11 mouse cellular contexts compared by ENCODE assay signal in the genomic region with DNA sequence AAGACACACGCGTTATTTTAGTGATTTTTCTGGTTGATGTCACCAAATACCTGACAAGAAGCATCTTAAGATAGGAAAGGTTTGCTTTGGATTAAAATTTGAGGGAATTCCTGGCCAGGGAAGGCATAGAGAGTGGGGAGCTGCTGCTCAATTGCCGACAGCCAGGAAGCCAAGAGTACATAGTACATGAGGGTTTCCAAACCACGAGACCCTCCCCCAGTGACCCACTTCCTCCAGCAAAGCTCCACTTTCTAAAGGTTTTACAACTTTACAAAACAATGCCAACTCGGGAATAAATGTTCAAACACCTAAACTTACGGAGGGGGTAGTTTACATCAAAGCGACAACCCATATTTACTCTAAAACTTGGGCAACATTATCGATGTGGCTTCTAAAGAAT. TPM values are rescaled to one million over a fixed set of nuclear protein-coding genes. Genes with fewer than 3 reads are reported as not detected.
DNase-seq lines count a peak whose midpoint lies in the region; ATAC-seq lines count a peak whose summit lies in the region.
"Had no signal": no experiment of that assay in that cellular context is flagged by ENCODE, and none has a peak within 500 bp of the region (broad histone marks: within the 10 kb centered on the region; RNA-seq: fewer than 3 reads in every experiment).

No protein-coding gene starts in this region.

- no peaks in the 10 kb centered on the region for H3K36me3 ChIP-seq in kidney, embryonic 15.5 days
- H3K36me3 ChIP-seq in midbrain, embryonic 15.5 days (replicated peaks): no peaks in the 10 kb centered on the region
- H3K36me3 ChIP-seq in midbrain, embryonic 13.5 days: no peaks in the 10 kb centered on the region
- H3K36me3 ChIP-seq in forebrain, embryonic 16.5 days (ENCODE audit: control insufficient read depth, insufficient read depth): no peaks in the 10 kb centered on the region
- H3K36me3 ChIP-seq in neural tube, embryonic 15.5 days: no peaks in the 10 kb centered on the region
- H3K36me3 ChIP-seq: limb, embryonic 13.5 days had no signal

- H3K4me1 ChIP-seq in kidney, embryonic 15.5 days: peaks cover 45% of the 10 kb centered on the region
- peaks cover 35% of the 10 kb centered on the region for H3K4me1 ChIP-seq in midbrain, embryonic 15.5 days
- H3K4me1 ChIP-seq in midbrain, embryonic 13.5 days (replicated peaks): peaks cover 52% of the 10 kb centered on the region
- H3K4me1 ChIP-seq in forebrain, embryonic 16.5 days (replicated peaks; ENCODE audit: control insufficient read depth, insufficient read depth, low read length): peaks cover 47% of the 10 kb centered on the region
- H3K4me1 ChIP-seq in neural tube, embryonic 15.5 days: peaks cover 44% of the 10 kb centered on the region

- DNase-seq in kidney, postnatal 36 days: no peak
- no peak for DNase-seq in testis, postnatal 10 days (ENCODE audit: low spot score)
- no peak for DNase-seq in urinary bladder, postnatal 36 days (ENCODE audit: low spot score in 2 of 2)
- DNase-seq: adrenal gland, postnatal 10 days; embryo, embryonic 11 days had no signal

- H3K9me3 ChIP-seq in kidney, embryonic 15.5 days (replicated peaks): no peaks in the 10 kb centered on the region
- no peaks in the 10 kb centered on the region for H3K9me3 ChIP-seq in midbrain, embryonic 15.5 days
- H3K9me3 ChIP-seq in midbrain, embryonic 13.5 days: no peaks in the 10 kb centered on the region
- H3K9me3 ChIP-seq in forebrain, embryonic 16.5 days (ENCODE audit: control insufficient read depth, low read length): no peaks in the 10 kb centered on the region
- H3K9me3 ChIP-seq in neural tube, embryonic 15.5 days (replicated peaks): no peaks in the 10 kb centered on the region
- H3K9me3 ChIP-seq: limb, embryonic 13.5 days had no signal

- H3K27ac ChIP-seq in kidney, embryonic 15.5 days: no peak overlapping the region
- H3K27ac ChIP-seq in midbrain, embryonic 15.5 days: 0 out of 2 replicates have a peak overlapping the region, but pooled peaks have one; percentile 29
- H3K27ac ChIP-seq in midbrain, embryonic 13.5 days: no peak overlapping the region
- H3K27ac ChIP-seq in forebrain, embryonic 16.5 days (ENCODE audit: low read length): peak overlapping the region; percentile 57
- H3K27ac ChIP-seq in neural tube, embryonic 15.5 days (replicated peaks): no peak overlapping the region
- H3K27ac ChIP-seq: limb, embryonic 13.5 days had no signal

- H3K9ac ChIP-seq in kidney, embryonic 15.5 days: no peak overlapping the region
- H3K9ac ChIP-seq in midbrain, embryonic 15.5 days: no peak overlapping the region
- H3K9ac ChIP-seq in midbrain, embryonic 13.5 days (replicated peaks): no peak overlapping the region
- H3K9ac ChIP-seq in forebrain, embryonic 16.5 days (replicated peaks; ENCODE audit: low read depth, low read length): no peak overlapping the region
- H3K9ac ChIP-seq in neural tube, embryonic 15.5 days (replicated peaks): no peak overlapping the region
- H3K9ac ChIP-seq: limb, embryonic 13.5 days had no signal

- peaks cover 24% of the 10 kb centered on the region for H3K27me3 ChIP-seq in kidney, embryonic 15.5 days
- H3K27me3 ChIP-seq in midbrain, embryonic 15.5 days (replicated peaks): peaks cover 4% of the 10 kb centered on the region
- peaks cover 10% of the 10 kb centered on the region for H3K27me3 ChIP-seq in midbrain, embryonic 13.5 days
- no peaks in the 10 kb centered on the region for H3K27me3 ChIP-seq in forebrain, embryonic 16.5 days (replicated peaks; ENCODE audit: control insufficient read depth, insufficient read depth, low read length)
- H3K27me3 ChIP-seq in neural tube, embryonic 15.5 days (replicated peaks): 0 out of 2 replicates have a peak, but pooled peaks cover under 1% of the 10 kb centered on the region

- no peak overlapping the region for H3K4me3 ChIP-seq in kidney, embryonic 15.5 days (replicated peaks)
- no peak overlapping the region for H3K4me3 ChIP-seq in midbrain, embryonic 15.5 days
- no peak overlapping the region for H3K4me3 ChIP-seq in midbrain, embryonic 13.5 days (replicated peaks)
- H3K4me3 ChIP-seq in forebrain, embryonic 16.5 days (replicated peaks; ENCODE audit: low read length): no peak overlapping the region
- no peak overlapping the region for H3K4me3 ChIP-seq in neural tube, embryonic 15.5 days (replicated peaks)
- H3K4me3 ChIP-seq: limb, embryonic 13.5 days had no signal

- 0 out of 2 replicates have a peak overlapping the region, but pooled peaks have one; percentile 13 for H3K4me2 ChIP-seq in kidney, embryonic 15.5 days
- H3K4me2 ChIP-seq in midbrain, embryonic 15.5 days: 0 out of 2 replicates have a peak overlapping the region, but pooled peaks have one; percentile 6
- H3K4me2 ChIP-seq in midbrain, embryonic 13.5 days (replicated peaks): no peak overlapping the region
- peak overlapping the region; percentile 30 for H3K4me2 ChIP-seq in forebrain, embryonic 16.5 days (ENCODE audit: low read length)
- peak overlapping the region; percentile 38 for H3K4me2 ChIP-seq in neural tube, embryonic 15.5 days
- H3K4me2 ChIP-seq: limb, embryonic 13.5 days had no signal

- WGBS in kidney, embryonic 15.5 days: 82% methylated on average over 8 of the region's 8 CpGs
- 67% methylated on average over 8 of the region's 8 CpGs for WGBS in midbrain, embryonic 15.5 days
- 80% methylated on average over 8 of the region's 8 CpGs for WGBS in midbrain, embryonic 13.5 days
- 30% methylated on average over 8 of the region's 8 CpGs for WGBS in forebrain, embryonic 16.5 days
- WGBS in neural tube, embryonic 15.5 days: 62% methylated on average over 8 of the region's 8 CpGs

- ATAC-seq in kidney, embryonic 15.5 days (replicated peaks; ENCODE audit: low FRiP score): no peak
- ATAC-seq in midbrain, embryonic 15.5 days (replicated peaks): no peak
- ATAC-seq in midbrain, embryonic 13.5 days: no peak
- no peak for ATAC-seq in forebrain, embryonic 16.5 days
- ATAC-seq in neural tube, embryonic 15.5 days (ENCODE audit: low FRiP score): no peak

RNA-seq across cellular contexts. Expression of a gene that starts 6.8 kb away (rescaled TPM):
- 14.3 and 15.3 TPM in 2 replicates for polyA plus RNA-seq in kidney, embryonic 15.5 days (2015; fragmentation: Nextera tagmentation; extraction: Ambion mirVana)
- polyA plus RNA-seq in midbrain, embryonic 15.5 days (2015; fragmentation: Nextera tagmentation; extraction: Ambion mirVana): 4.8 and 5.3 TPM in 2 replicates
- 3.9 and 4.0 TPM in 2 replicates for polyA plus RNA-seq in midbrain, embryonic 13.5 days (2015; fragmentation: Nextera tagmentation; extraction: Ambion mirVana)
- polyA plus RNA-seq in forebrain, embryonic 16.5 days (2015; fragmentation: Nextera tagmentation; extraction: Ambion mirVana): 7.1 and 8.7 TPM in 2 replicates
- polyA plus RNA-seq in neural tube, embryonic 15.5 days (2015; fragmentation: Nextera tagmentation; extraction: Ambion mirVana): 6.6 and 11.8 TPM in 2 replicates

Comparison
In these comparisons a context has a peak if more than half of its experiments do, and no peak if none do; other contexts are left out.
1. H3K27ac ChIP-seq: peak in midbrain, embryonic 15.5 days (single experiment) and forebrain, embryonic 16.5 days (single experiment); none in kidney, embryonic 15.5 days (single experiment), midbrain, embryonic 13.5 days (single experiment) and neural tube, embryonic 15.5 days (single experiment).